Mouse (Mus musculus): Measurements from ENCODE around the gene Lypd3.
"Not testable (repeated sequence)": the region's sequence is repeated elsewhere in the genome, so short reads cannot be mapped to it uniquely, and the experiment has no call there.

Lypd3 gene

GRCm38 (mm10) chr7:24612308-24612910 is 23.9 kb upstream of the Lypd3 start:
- no peak for DNase-seq (ENCODE audit: low spot score)

- DNase-seq (ENCODE audit: low spot score), result no peak
Measured at GRCm38 (mm10) chr7:24614816-24615215, 21.5 kb upstream of the Lypd3 start.

DNA sequence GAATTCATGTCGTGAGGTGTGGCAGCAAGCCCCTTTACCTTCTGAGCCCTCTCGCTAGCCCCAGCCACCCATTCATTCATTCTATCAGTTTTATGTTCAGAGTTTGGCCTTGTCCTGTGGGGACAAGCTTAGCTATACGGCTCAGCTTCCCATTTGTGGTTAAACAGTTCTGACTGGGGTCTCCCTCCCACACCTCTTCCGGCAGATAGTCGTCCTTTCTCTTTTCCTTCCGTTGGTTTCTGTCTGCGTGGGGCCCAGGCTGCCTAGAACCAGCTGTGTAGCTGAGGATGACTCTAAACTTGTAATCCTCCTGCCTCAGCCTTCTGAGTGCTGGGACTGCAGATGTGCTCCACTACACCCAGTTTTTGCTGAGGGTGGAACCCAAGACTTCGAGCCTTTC is 18.6 kb upstream of the Lypd3 start:
- no peak for DNase-seq (ENCODE audit: low spot score)

- DNase-seq (ENCODE audit: low spot score), result not testable (repeated sequence)
Measured at GRCm38 (mm10) chr7:24618374-24618773, 18.0 kb upstream of the Lypd3 start.

- no peak for DNase-seq (ENCODE audit: low spot score)
Measured at GRCm38 (mm10) chr7:24619671-24620397, 16.5 kb upstream of the Lypd3 start.

DNA sequence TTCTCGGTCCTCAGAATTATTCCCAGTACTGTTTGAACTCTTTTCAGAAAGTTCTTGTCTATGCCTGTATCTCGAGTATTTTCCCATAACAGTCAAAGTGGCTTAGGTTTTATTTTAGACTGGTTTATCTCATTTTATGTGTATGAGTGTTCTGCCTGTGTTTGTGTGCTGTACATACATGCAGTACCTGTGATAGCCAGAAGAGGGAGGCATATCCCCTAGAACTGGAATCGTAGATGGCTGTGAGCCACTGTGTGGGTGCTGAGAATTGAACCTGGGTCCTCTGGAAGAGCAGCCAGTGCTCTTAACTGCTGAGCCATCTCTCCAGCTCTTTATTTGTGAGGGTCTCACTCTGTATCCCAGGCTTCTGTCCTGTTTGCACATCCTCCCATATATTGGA is 15.2 kb upstream of the Lypd3 start:
- DNase-seq (ENCODE audit: low spot score), result no peak

DNA sequence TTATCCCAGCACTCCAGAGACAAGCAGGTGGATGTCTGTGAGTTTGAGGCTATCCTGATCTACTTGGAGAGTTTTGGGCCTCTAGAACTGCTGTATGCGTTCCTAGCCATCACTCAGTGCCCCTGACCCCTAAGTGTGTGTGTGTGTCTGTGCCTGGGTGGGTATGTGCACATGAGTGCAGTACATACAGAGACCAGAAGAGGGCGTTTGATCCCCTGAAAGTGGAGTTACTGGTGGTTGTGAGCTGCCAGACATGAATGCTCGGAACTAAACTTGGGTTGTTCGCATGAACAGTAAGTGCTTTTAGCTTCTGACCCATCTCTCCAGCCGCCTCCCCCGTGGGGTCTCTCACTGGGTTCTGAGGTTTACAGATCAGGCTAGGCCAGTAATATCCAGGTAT is 13.4 kb upstream of the Lypd3 start:
- DNase-seq (ENCODE audit: low spot score), result no peak

GRCm38 (mm10) chr7:24628685-24629610 is 7.4 kb upstream of the Lypd3 start:
- peak; percentile 61 for DNase-seq (ENCODE audit: low spot score)

DNA sequence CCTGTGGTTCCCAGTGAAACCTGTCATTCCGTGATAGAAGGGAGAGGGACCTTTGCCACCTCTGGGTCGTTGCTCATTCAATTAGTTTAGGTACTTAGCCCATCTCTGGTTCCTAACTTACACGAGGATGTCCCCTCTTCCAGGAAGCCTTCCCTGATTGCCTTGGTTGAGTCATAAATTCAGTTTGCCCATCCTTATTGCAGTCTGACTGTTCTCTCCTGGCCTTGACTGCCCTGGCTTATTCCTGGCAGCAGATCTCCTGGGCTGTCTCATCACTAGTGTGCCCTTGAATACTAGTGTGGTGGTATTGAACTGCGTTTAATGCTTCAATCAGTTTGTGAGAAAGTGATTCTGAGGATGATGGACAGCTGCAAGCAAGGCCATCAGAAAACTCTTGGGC is 6.7 kb upstream of the Lypd3 start:
- DNase-seq (ENCODE audit: low spot score), result no peak

GRCm38 (mm10) chr7:24630116-24630880 is 6.1 kb upstream of the Lypd3 start:
- no peak for DNase-seq (ENCODE audit: low spot score)

- no peak for DNase-seq (ENCODE audit: low spot score)
Measured at GRCm38 (mm10) chr7:24637046-24637445, 696 bp downstream of the Lypd3 start.

DNA sequence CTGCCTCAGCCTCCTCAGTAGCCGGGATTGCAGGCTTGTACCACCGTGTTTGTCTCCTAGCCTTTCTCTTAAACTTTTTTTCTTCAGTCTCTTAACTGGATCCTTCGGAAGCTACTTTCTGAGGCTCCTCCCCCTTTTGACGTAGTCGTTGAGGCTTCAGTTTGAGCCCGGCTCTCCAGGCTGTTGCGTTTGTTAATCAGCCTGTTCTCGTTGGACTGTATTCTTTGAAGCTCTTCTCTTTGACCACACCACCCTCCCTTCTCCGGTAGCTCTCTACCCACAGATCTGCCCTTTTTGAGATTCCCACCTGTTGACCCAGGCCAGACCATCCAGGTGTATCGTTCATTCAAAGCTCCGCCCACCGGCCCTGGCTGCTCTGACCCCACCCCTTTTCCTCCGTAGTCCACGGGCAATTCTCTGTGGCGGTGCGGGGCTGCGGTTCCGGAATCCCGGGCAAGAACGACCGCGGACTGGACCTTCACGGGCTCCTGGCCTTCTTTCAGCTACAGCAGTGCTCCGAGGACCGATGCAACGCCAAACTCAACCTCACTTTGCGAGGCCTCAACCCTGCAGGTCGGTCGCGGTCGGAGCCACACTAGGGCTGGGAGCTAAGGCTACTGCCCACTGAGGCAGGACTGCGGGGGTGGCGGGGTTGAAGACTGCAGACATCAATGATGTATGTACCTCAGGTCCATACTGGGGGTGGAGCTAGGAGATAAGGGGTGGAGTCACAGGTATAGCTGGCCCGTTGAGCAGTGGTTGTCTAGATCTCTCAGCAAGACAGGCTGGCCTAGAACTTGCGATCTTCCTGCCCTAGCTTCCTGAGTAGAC is 1.9 kb downstream of the Lypd3 start:
- DNase-seq (ENCODE audit: low spot score), result no peak

DNA sequence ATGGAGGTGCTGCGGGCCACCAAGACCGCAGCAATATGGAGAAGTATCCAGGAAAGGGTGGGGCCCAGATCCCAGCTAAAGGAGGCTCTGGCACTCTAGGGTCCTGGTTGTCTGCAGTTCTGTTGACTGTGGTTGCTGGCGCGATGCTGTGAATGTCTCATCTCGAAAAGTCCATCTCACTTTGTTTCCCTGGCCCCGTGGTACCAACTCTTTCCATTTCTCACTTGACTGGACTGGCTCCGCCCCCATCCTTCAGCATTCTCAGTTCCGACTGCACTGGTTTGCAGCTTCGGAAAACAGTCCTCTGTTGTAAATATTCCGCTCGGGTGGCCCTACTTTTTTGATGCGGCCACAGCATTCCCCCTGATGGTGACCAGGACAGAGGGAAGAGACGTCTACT is 4.1 kb downstream of the Lypd3 start:
- no peak for DNase-seq (ENCODE audit: low spot score)

GRCm38 (mm10) chr7:24642491-24642890 is 6.1 kb downstream of the Lypd3 start:
- peak; percentile 29 for DNase-seq (ENCODE audit: low spot score)

DNA sequence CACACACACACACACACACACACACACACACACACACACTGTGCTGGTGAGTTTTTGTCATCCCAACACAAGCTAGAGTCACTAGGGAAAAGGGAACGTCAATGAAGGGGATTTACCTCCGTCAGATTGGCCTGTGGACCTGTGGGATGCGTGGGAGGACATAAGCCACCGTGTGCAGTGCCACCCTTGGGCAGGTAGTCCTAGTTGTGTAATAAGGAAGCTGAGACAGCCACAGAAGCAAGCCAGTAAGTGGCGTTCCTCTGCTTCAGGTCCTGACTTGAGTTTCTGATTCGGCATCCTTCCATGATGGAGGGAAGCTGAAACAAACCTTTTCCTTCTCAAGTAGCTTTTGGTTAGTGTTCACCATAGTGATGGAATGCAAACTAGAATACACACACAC is 8.1 kb downstream of the Lypd3 start:
- no peak for DNase-seq (ENCODE audit: low spot score)

- no peak for DNase-seq (ENCODE audit: low spot score)
Measured at GRCm38 (mm10) chr7:24644996-24645395, 8.6 kb downstream of the Lypd3 start.

DNA sequence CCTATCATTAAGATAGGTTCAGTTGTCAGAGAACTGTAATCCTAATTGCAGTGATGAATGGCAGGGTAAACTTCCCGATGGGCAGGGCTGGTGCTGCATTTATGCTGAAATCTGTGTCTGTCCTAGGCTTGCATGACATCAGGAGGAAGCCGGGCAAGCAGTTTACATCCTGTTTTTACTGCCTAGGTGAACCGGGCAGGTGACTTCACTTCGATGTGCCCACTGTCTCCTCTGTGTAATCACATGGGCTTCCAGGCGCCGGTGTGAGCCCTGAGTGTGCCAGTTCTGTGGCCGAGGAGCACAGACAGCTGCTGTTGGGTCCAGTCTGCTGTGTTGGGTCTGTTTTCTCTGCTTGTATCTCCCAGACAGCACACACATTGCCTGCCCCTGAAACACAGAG is 10.1 kb downstream of the Lypd3 start:
- no peak for DNase-seq (ENCODE audit: low spot score)

GRCm38 (mm10) chr7:24653681-24654080 is 17.3 kb downstream of the Lypd3 start:
- DNase-seq (ENCODE audit: low spot score), result peak; percentile 60

DNA sequence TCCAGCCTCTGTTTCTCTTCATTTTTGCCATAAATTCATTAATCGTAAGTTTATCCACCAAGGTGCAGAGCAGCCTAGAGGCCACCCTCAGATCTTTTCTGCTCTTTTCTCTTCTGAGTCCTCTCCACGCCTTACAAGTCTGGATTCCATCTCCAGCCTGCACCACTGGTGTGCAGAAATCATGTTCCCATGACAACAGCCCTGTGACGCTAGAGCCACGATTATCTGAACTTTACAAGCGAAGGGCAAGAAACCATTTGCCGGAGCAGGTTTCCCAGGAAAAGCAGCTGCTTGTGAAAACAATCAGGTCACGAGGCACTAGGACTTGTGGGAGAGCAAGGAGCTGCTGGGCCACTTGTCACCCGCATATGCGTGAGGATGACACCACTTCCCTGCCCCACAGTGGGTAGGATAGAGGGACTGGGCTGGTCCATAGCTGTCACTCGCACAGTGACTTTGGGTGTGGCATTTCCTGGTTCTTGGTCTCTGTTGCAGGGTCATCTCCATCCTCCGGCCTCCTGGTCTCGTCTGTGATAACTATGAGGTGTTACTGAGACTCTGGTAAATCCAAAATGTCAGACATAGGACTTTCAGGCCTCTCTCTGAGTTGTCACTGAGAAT is 23.5 kb downstream of the Lypd3 start:
- DNase-seq (ENCODE audit: low spot score), result no peak

GRCm38 (mm10) chr7:24661118-24661904 is 25.0 kb downstream of the Lypd3 start:
- no peak for DNase-seq (ENCODE audit: low spot score)

Measured in ovary, postnatal 14 days (tissue).